Mouse (Mus musculus): Measurements from ENCODE around the gene Clec11a. TPM values are rescaled to one million over a fixed set of nuclear protein-coding genes. Genes with fewer than 3 reads are reported as not detected.

The Clec11a gene
- 6.1 and 7.4 TPM in 2 replicates for polyA plus RNA-seq (2015; fragmentation: Nextera tagmentation; extraction: Ambion mirVana)

DNA sequence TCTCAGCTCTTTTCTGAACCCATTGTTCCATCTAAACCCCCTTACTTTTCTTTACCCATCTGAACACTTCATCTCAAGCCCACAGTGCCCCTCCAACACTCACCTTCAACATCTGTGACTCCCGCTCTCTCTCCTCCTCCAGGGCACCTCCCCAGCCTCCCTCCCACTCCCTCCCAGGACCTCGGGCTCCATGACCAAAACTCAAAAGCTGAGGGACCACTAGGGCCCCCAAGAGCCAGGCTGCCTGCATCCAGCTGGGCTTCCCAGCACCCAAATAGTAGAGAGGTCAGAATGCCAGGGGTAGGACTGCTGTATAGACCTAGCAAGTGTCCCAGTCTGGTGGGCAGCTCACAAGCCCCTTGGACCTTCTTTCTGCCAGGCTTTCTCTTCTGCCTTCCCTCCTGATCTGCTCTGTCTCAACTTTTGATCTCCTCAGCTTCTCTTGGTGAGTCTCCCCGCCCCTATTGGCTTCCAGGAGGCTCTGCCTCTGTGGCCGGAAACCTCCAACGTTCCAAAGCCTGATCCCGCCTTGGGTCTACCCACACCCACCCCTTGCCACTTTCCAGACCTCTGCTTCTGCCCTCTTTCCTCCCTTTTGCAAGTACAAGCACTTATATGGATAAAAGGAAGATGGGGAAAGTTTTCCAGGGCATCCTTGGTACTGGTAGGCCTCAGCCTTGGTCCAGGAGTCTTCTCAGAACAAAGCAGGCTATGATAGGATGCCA, at the start of gene Clec11a:
Clec11a (minus strand) TSS at position 387 of the 725 bp plus-strand sequence.
- ATAC-seq (ENCODE audit: insufficient read depth, low FRiP score), result no peak
- peak within 1 kb of the TSS; percentile 90 for H3K4me2 ChIP-seq (ENCODE audit: low read depth, low read length)
- peak within 1 kb of the TSS; percentile 74 for H3K4me3 ChIP-seq (replicated peaks; ENCODE audit: low read length)
- peak within 1 kb of the TSS; percentile 79 for H3K27ac ChIP-seq (ENCODE audit: low read length)
- H3K36me3 ChIP-seq (ENCODE audit: control insufficient read depth, insufficient read depth, low read length), result no peaks in the 10 kb centered on the region
- peak within 1 kb of the TSS; percentile 54 for H3K9ac ChIP-seq (ENCODE audit: low read length)
- peaks cover 6% of the 10 kb centered on the region for H3K27me3 ChIP-seq (ENCODE audit: control insufficient read depth, insufficient read depth, low read length)
- no peaks in the 10 kb centered on the region for H3K9me3 ChIP-seq (replicated peaks; ENCODE audit: control insufficient read depth, low read length)
- peaks cover 27% of the 10 kb centered on the region for H3K4me1 ChIP-seq (ENCODE audit: control insufficient read depth, insufficient read depth, low read length)
- WGBS, result 49% methylated on average over 6 of the region's 6 CpGs

- WGBS, result 76% methylated on average over 6 of the region's 6 CpGs
- Histone ChIP-seq H3K4me2 (ENCODE audit: low read depth, low read length) (no peak overlapping the region), H3K4me1 (ENCODE audit: control insufficient read depth, insufficient read depth, low read length) (peaks cover 26% of the 10 kb centered on the region), H3K9me3 (replicated peaks; ENCODE audit: control insufficient read depth, low read length) (no peaks in the 10 kb centered on the region), H3K27me3 (ENCODE audit: control insufficient read depth, insufficient read depth, low read length) (peaks cover 79% of the 10 kb centered on the region), H3K4me3 (replicated peaks; ENCODE audit: low read length) (no peak overlapping the region), H3K9ac (ENCODE audit: low read length) (no peak overlapping the region), H3K27ac (ENCODE audit: low read length) (no peak overlapping the region), H3K36me3 (ENCODE audit: control insufficient read depth, insufficient read depth, low read length) (no peaks in the 10 kb centered on the region)
- ATAC-seq (ENCODE audit: insufficient read depth, low FRiP score), result no peak
Observed at GRCm38 (mm10) chr7:44355411-44355810, 48.7 kb upstream of the Clec11a start.

DNA sequence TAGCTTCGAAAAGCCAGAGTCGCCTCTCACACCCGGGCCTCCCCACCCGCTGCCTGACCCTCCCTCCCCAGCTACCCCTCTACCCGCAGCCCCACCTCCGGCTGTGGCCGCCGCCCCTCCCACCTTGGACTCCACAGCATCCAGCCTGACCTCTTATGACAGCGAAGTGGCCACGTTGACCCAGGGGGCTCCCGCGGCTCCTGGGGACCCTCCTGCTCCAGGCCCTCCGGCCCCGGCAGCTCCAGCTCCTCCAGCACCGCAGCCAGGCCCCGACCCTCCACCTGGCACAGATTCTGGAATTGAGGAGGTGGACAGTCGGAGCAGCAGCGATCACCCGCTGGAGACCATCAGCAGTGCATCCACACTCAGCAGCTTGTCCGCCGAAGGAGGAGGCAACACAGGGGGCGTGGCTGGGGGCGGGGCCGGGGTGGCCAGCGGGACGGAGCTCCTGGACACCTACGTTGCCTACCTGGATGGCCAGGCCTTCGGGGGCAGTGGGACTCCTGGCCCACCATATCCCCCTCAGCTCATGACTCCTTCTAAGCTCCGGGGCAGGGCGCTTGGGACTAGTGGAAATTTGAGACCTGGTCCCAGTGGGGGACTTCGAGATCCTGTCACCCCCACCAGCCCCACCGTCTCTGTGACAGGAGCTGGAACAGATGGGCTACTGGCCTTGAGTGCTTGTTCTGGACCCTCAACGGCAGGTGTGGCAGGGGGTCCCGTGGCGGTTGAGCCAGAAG, 47.1 kb upstream of the Clec11a start:
- no peak overlapping the region for H3K27ac ChIP-seq (ENCODE audit: low read length)
- no peaks in the 10 kb centered on the region for H3K9me3 ChIP-seq (replicated peaks; ENCODE audit: control insufficient read depth, low read length)
- no peak for ATAC-seq (ENCODE audit: insufficient read depth, low FRiP score)
- H3K4me1 ChIP-seq (ENCODE audit: control insufficient read depth, insufficient read depth, low read length), result peaks cover 21% of the 10 kb centered on the region; the same call in 1 of the 2 replicates
- 1% methylated on average over 35 of the region's 35 CpGs for WGBS
- 0 out of 2 replicates have a peak overlapping the region, but pooled peaks have one; percentile 8 for H3K4me3 ChIP-seq (replicated peaks; ENCODE audit: low read length)
- no peaks in the 10 kb centered on the region for H3K36me3 ChIP-seq (ENCODE audit: control insufficient read depth, insufficient read depth, low read length)
- 0 out of 2 replicates have a peak overlapping the region, but pooled peaks have one; percentile 3 for H3K4me2 ChIP-seq (ENCODE audit: low read depth, low read length)
- peaks cover 82% of the 10 kb centered on the region for H3K27me3 ChIP-seq (ENCODE audit: control insufficient read depth, insufficient read depth, low read length)
- no peak overlapping the region for H3K9ac ChIP-seq (ENCODE audit: low read length)

DNA sequence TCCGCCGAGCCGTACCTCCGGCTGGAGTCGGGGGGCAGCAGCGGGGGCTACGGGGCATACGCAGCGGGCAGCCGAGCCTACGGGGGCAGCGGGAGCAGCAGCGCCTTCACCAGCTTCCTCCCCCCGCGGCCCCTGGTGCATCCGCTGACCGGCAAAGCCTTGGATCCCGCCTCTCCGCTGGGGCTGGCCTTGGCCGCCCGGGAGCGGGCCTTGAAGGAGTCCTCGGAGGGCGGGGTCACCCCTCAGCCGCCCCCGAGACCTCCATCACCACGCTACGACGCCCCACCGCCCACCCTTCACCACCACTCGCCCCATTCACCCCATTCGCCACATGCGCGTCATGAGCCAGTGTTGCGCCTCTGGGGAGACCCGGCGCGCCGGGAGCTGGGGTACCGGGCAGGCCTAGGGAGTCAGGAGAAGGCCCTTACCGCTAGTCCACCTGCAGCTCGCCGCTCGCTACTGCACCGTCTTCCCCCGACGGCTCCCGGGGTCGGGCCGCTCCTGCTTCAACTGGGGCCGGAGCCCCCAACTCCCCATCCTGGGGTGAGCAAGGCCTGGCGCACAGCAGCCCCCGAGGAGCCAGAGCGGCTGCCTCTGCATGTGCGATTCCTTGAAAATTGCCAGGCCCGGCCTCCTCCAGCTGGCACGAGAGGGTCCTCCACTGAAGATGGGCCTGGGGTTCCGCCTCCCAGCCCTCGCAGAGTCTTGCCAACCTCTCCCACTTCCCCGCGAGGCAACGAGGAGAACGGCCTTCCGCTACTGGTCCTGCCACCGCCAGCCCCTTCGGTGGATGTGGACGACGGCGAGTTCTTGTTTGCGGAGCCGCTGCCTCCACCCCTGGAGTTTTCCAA, 46.3 kb upstream of the Clec11a start:
- no peak overlapping the region for H3K27ac ChIP-seq (ENCODE audit: low read length)

DNA sequence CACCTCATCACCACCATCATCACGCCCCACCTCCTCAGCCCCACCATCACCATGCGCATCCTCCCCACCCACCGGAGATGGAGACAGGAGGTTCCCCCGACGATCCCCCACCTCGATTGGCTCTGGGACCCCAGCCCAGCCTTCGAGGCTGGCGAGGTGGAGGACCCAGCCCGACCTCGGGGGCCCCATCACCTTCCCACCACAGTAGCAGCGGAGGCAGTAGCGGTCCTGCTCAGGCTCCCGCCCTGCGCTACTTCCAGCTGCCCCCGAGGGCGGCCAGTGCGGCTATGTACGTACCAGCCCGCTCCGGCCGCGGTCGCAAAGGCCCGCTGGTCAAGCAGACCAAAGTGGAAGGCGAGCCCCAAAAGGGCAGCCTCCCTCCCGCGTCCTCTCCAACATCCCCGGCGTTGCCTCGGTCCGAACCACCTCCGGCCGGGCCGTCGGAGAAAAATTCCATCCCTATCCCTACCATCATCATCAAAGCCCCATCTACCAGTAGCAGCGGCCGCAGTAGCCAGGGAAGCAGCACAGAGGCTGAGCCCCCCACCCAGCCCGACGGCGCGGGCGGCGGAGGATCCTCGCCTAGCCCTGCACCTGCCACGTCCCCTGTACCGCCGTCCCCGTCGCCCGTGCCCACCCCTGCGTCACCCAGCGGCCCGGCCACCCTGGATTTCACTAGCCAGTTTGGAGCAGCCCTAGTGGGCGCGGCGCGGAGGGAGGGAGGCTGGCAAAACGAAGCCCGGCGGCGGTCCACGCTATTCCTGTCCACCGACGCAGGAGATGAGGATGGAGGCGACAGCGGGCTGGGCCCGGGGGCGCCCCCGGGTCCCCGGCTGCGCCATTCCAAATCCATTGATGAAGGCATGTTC, 45.4 kb upstream of the Clec11a start:
- ATAC-seq (ENCODE audit: insufficient read depth, low FRiP score), result no peak
- peaks cover 21% of the 10 kb centered on the region; the same call in 1 of the 2 replicates for H3K4me1 ChIP-seq (ENCODE audit: control insufficient read depth, insufficient read depth, low read length)
- H3K36me3 ChIP-seq (ENCODE audit: control insufficient read depth, insufficient read depth, low read length), result no peaks in the 10 kb centered on the region
- no peaks in the 10 kb centered on the region for H3K9me3 ChIP-seq (replicated peaks; ENCODE audit: control insufficient read depth, low read length)
- 5% methylated on average over 71 of the region's 71 CpGs for WGBS
- no peak overlapping the region for H3K4me2 ChIP-seq (ENCODE audit: low read depth, low read length)
- H3K27me3 ChIP-seq (ENCODE audit: control insufficient read depth, insufficient read depth, low read length), result peaks cover 68% of the 10 kb centered on the region
- H3K4me3 ChIP-seq (replicated peaks; ENCODE audit: low read length), result no peak overlapping the region
- H3K27ac ChIP-seq (ENCODE audit: low read length), result no peak overlapping the region
- H3K9ac ChIP-seq (ENCODE audit: low read length), result peak overlapping the region; percentile 5; the same call in 1 of the 2 replicates

More for the DNA sequence above, 46.3 kb upstream of the Clec11a start:
- H3K4me2 ChIP-seq (ENCODE audit: low read depth, low read length), result 0 out of 2 replicates have a peak overlapping the region, but pooled peaks have one; percentile 5
- H3K4me1 ChIP-seq (ENCODE audit: control insufficient read depth, insufficient read depth, low read length), result peaks cover 21% of the 10 kb centered on the region; the same call in 1 of the 2 replicates
- no peak for ATAC-seq (ENCODE audit: insufficient read depth, low FRiP score)
- peak overlapping the region; percentile 8 for H3K4me3 ChIP-seq (replicated peaks; ENCODE audit: low read length)
- no peaks in the 10 kb centered on the region for H3K36me3 ChIP-seq (ENCODE audit: control insufficient read depth, insufficient read depth, low read length)
- H3K9me3 ChIP-seq (replicated peaks; ENCODE audit: control insufficient read depth, low read length), result no peaks in the 10 kb centered on the region
- H3K9ac ChIP-seq (ENCODE audit: low read length), result peak overlapping the region; percentile 5; the same call in 1 of the 2 replicates
- peaks cover 77% of the 10 kb centered on the region for H3K27me3 ChIP-seq (ENCODE audit: control insufficient read depth, insufficient read depth, low read length)
- WGBS, result 3% methylated on average over 68 of the region's 71 CpGs

DNA sequence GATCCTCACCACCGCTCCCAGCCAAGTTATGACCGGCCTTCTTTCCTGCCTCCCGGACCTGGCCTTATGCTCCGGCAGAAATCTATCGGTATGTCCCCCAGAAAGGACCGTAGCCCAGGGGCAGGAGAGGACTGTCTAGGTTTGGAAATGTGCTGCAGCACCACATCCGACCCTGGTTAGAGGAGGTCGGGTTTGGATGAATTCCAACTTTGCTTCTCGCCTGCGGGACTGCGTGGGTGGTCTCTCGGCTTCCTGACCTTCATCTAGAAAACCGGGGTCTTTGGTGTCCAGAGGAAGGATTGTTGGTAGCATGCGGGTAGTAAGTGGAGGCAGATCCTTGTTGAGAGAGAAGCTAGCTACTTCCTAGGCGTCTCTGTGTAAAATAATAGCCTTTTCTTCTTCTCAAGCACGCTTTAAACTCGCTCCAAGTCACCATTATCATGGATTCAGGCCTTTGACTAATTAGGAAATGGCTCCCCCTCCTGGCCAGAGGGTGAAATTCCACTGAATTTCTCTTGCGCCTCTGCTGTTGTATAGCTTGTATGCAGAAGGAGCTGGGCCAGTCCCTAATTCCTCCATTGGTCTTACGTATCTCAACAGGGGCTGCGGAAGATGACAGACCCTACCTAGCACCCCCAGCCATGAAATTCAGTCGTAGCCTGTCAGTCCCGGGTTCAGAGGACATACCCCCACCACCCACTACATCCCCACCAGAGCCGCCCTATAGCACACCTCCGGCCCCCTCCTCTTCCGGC, 44.4 kb upstream of the Clec11a start:
- Histone ChIP-seq H3K36me3 (ENCODE audit: control insufficient read depth, insufficient read depth, low read length) (no peaks in the 10 kb centered on the region), H3K4me2 (ENCODE audit: low read depth, low read length) (peak overlapping the region; percentile 56), H3K9me3 (replicated peaks; ENCODE audit: control insufficient read depth, low read length) (no peaks in the 10 kb centered on the region), H3K4me1 (ENCODE audit: control insufficient read depth, insufficient read depth, low read length) (peaks cover 17% of the 10 kb centered on the region; the same call in 1 of the 2 replicates), H3K4me3 (replicated peaks; ENCODE audit: low read length) (peak overlapping the region; percentile 32), H3K27me3 (ENCODE audit: control insufficient read depth, insufficient read depth, low read length) (peaks cover 59% of the 10 kb centered on the region), H3K27ac (ENCODE audit: low read length) (no peak overlapping the region), H3K9ac (ENCODE audit: low read length) (peak overlapping the region; percentile 38; the same call in 1 of the 2 replicates)
- WGBS, result 4% methylated on average over 25 of the region's 25 CpGs
- ATAC-seq (ENCODE audit: insufficient read depth, low FRiP score), result peak; percentile 47; the same call in 1 of the 2 replicates

GRCm38 (mm10) chr7:44349043-44349442, 42.3 kb upstream of the Clec11a start:
- peaks cover 38% of the 10 kb centered on the region for H3K27me3 ChIP-seq (ENCODE audit: control insufficient read depth, insufficient read depth, low read length)
- no peaks in the 10 kb centered on the region for H3K9me3 ChIP-seq (replicated peaks; ENCODE audit: control insufficient read depth, low read length)
- H3K4me3 ChIP-seq (replicated peaks; ENCODE audit: low read length), result no peak overlapping the region
- no peaks in the 10 kb centered on the region for H3K36me3 ChIP-seq (ENCODE audit: control insufficient read depth, insufficient read depth, low read length)
- H3K9ac ChIP-seq (ENCODE audit: low read length), result no peak overlapping the region
- 28% methylated on average over 3 of the region's 3 CpGs for WGBS
- no peak overlapping the region for H3K4me2 ChIP-seq (ENCODE audit: low read depth, low read length)
- H3K4me1 ChIP-seq (ENCODE audit: control insufficient read depth, insufficient read depth, low read length), result peaks cover 17% of the 10 kb centered on the region; the same call in 1 of the 2 replicates
- H3K27ac ChIP-seq (ENCODE audit: low read length), result no peak overlapping the region
- no peak for ATAC-seq (ENCODE audit: insufficient read depth, low FRiP score)

Data from stomach, embryonic 16.5 days (tissue).